Mouse (Mus musculus) liver, adult 2 months (tissue): Measurements from ENCODE around the gene Card14.

Source experiments
- CTCF ChIP-seq: fragments of 200-500 bp; IDR thresholded peaks from 2 replicates; pipeline ENCODE4 v1.5.1; 2011; ENCODE audit warnings: low read depth, low read length, control low read depth
- POLR2A ChIP-seq: fragments of 200-500 bp; IDR thresholded peaks from 2 replicates; pipeline ENCODE4 v1.6.1; 2011; ENCODE audit warnings: low read length, control low read depth; ENCODE audit not compliant: insufficient read depth; ENCODE audit errors: extremely low read depth

- no peak for TF ChIP-seq CTCF
- no peak for TF ChIP-seq POLR2A
Measured at GRCm38 (mm10) chr11:119352113-119352512, 44.5 kb downstream of the Card14 start.
